Mouse (Mus musculus) urinary bladder, postnatal 36 days (tissue): ENCODE data around the gene Hmx3.

Source experiments
- DNase-seq, 2 experiments: peaks; one replicate each; pipeline ENCODE4 v3.0.0; 2022; ENCODE audit warnings: low spot score in 2 of 2, mixed read lengths in 1 of 2

Hmx3 gene

DNA sequence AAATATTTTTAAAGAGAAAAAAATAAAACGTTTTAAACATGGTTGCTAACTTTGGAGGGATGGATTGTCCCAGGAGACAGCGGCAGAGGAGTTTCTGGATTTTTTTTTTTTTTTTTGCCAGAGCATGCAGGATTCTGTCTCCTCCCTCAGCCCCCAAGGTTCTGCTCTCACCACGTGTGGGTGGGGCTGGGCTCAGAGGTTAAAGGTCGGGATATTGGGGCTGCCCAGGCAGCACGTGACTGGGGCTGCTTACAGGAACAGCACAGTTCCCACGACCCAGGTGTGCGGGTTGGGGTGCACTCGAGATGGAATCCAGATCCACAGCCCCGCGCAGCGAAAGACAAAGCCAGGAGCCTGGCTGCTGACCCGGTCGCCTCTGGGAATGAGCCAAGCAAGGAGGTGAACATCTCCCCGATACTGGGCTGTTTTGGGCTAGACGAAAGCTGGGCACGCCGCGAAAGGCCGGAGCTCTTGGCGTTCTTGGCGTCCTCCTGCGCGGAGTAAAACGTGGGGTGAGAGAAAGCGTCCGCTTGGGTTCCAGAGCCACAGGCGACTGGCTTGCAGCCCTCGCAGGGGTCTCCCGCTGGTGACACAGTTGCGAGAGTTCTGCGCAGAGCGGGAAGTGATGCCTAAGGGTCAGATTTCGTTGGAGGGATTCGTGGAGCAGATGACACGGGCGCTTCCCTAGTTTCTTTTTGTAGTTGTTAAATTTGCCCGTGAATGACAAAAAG is 14.0 kb downstream of the Hmx3 start:
- DNase-seq, result no peak

DNA sequence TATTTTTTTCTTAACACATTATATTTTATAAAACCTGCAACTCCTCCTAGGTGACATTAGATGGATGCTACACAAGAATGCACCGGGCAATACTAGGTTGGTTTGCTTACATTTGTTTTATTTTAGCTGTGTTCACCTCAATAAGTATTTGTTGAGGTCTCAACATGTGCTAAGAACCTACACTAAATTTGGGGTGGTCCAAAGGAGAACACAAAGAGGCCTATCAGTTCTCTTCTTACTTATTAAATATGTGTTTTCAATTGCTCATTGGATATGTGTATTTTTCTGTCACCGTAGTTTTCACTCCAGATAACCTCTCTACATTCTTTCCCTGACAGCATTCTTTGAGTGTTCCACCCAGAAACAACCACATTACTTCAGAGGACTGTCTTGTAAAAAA is 15.1 kb downstream of the Hmx3 start:
- DNase-seq, result no peak

DNA sequence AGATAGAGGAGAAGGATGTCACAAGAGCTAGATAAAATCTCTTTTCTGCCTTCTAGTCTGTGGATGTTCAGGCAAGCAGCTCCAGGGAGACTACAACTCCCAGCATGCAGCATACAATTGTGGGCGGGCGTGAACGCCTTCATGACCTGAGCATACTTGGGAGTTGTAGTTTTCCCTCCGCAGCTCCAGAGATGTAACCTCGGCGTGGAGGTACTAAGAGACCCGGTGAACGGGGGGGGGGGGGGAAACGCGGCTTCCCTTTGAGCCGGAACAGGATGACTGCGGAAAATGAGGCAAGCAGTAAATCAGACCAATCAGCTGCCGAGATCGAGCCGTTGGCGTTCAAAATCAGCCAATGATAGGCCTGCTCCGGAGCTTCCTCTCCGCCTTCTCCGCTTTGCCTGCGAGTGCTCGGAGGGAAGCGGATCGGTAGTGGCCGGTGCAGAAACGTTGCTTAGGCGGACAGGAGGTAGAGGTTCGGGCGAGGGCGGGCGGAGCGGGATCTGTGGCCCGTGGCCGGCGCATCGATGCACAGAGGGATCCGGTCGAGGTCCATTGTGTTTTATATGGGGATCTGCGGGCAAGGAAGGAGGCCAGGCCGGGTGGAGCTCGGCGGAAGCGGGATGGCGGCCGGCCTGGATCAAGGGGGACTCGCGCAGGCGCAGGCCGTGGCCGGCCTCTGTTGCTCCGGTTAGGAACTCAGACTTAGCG is 17.5 kb downstream of the Hmx3 start, which contains the start of gene Bub3:
Bub3 (plus strand) TSS at position 237 of the 711 bp plus-strand sequence.
- peak; percentile 87 to 91 for DNase-seq

DNA sequence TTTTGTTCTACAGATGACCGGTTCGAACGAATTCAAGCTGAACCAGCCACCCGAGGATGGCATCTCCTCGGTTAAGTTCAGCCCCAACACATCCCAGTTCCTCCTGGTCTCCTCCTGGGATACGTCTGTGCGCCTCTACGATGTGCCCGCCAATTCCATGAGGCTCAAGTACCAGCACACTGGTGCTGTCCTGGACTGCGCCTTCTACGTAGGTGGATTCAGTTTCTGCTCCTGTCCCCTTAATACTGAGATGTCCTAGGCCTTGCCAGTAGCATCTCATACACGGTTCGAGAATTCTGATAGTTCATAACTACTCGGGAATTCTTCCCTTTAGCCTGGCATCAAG is 18.0 kb downstream of the Hmx3 start:
- DNase-seq, result no peak

DNA sequence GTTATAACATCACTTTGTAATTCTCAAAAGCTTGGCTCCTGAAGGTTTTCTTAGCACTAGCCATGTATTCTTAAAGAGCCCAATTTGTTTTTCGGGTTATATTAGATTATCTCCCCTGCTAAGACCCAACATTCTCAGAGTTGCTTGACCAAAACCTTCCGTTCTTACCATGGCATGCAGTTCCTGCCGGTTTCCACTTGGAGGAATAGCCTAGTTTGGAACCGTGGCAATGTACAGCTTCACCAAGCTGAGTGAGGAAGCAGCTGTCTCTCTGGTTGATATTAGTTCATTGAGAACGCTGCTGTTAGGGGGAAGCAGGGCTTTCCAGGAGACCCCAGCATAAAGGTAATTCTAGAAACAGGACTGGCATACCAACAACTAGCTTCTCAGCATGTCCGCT is 32.6 kb downstream of the Hmx3 start:
- DNase-seq, result no peak

DNA sequence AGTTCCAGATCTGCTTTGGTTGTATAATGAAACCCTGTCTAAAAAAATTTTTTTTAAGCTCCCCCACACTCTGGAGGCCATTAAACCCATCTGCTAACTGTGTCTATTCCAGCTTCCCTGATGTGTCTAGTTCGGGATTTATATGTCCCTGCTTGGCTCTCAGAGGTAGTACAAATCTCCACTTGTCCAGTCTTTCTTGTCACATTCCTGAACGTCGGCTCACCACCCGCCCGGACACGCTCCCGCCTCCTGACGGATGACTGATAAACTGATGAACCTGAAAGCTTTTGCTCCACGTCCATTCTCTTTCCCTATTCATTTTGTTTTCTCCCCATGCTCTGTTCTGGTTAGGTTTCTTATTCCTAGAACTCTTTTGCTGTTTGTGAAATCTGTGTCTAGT is 39.5 kb downstream of the Hmx3 start:
- peak in 1 of 2 experiments; percentile 38 for DNase-seq

DNA sequence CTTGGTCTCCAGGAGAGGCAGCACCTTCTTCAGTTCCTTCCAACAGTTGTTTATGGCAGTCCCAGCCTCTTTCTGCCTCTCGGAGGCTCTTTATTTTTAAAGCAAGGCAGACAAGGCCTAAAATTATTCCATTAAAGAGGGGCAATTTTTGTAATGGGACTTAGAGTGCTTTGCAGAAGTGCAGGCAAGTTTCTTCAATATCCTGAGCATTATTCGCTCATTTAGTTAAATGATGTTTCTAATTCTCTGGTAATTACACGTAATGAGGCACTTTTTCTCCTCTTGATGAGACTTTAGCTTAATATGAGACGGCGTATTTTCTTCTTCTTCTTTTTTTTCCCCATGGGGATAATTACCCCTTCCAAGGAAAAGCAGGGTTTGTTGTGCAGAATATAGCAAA is 42.9 kb downstream of the Hmx3 start:
- no peak for DNase-seq
